8 mouse cellular contexts compared by ENCODE assay signal in the genomic region with DNA sequence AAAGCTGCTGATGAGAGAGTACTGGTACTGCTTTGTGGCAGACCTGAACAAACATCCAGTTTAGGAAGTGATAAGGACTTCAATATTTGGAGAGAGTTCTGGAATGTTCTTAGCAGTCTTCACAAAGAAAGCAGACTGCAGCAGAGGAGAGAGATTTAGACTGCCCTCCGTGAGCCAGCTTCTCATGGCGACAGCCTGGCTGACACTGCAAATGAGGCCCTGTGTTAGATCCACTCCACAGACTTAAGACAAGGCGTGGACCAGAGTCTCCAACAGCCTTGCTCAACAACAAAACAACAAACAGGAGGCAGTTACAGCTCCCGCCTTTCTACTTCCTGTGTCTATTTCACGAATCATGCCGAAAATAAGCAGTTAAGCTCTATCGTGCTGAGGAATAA.
A peak's percentile ranks its signal among the peaks of the same experiment; 100 is the strongest.
DNase-seq lines count a peak whose midpoint lies in the region; ATAC-seq and TF ChIP-seq lines count a peak whose summit lies in the region.

No protein-coding gene starts in this region.

- H3K36me3 ChIP-seq in kidney, postnatal 0 days (ENCODE audit: insufficient read depth, low read length), result no peaks in the 10 kb centered on the region
- no peaks in the 10 kb centered on the region for H3K36me3 ChIP-seq in forebrain, embryonic 10.5 days (replicated peaks)
- no peaks in the 10 kb centered on the region for H3K36me3 ChIP-seq in intestine, embryonic 14.5 days (ENCODE audit: control insufficient read depth, insufficient read depth, low read length)
- no peaks in the 10 kb centered on the region for H3K36me3 ChIP-seq in midbrain, embryonic 15.5 days (replicated peaks)

- no peaks in the 10 kb centered on the region for H3K27me3 ChIP-seq in kidney, postnatal 0 days (ENCODE audit: insufficient read depth, low read length)
- no peaks in the 10 kb centered on the region for H3K27me3 ChIP-seq in forebrain, embryonic 10.5 days (ENCODE audit: poor library complexity, severe bottlenecking)
- H3K27me3 ChIP-seq in intestine, embryonic 14.5 days (replicated peaks; ENCODE audit: control insufficient read depth, insufficient read depth, low read length), result no peaks in the 10 kb centered on the region
- no peaks in the 10 kb centered on the region for H3K27me3 ChIP-seq in midbrain, embryonic 15.5 days (replicated peaks)

- no peak for TF ChIP-seq CTCF in kidney, postnatal 0 days (IDR thresholded peaks at IDR 0.05; ENCODE audit: low read depth)

- H3K27ac ChIP-seq in kidney, postnatal 0 days, result no peak overlapping the region
- H3K27ac ChIP-seq in forebrain, embryonic 10.5 days, result peak overlapping the region; percentile 87
- no peak overlapping the region for H3K27ac ChIP-seq in intestine, embryonic 14.5 days (ENCODE audit: low read depth)
- peak overlapping the region; percentile 75 for H3K27ac ChIP-seq in midbrain, embryonic 15.5 days

- peak overlapping the region; percentile 50; the same call in 1 of the 2 replicates for H3K9ac ChIP-seq in kidney, postnatal 0 days (ENCODE audit: low read depth, low read length)
- peak overlapping the region; percentile 31; the same call in 1 of the 2 replicates for H3K9ac ChIP-seq in intestine, embryonic 14.5 days (ENCODE audit: low read length)
- 0 out of 2 replicates have a peak overlapping the region, but pooled peaks have one; percentile 4 for H3K9ac ChIP-seq in midbrain, embryonic 15.5 days

- H3K4me3 ChIP-seq in kidney, postnatal 0 days (replicated peaks; ENCODE audit: low read depth, low read length), result peak overlapping the region; percentile 26; the same call in 1 of the 2 replicates
- 0 out of 2 replicates have a peak overlapping the region, but pooled peaks have one; percentile 45 for H3K4me3 ChIP-seq in forebrain, embryonic 10.5 days
- H3K4me3 ChIP-seq in intestine, embryonic 14.5 days (ENCODE audit: low read depth, low read length), result no peak overlapping the region; the same call in 1 of the 2 replicates
- H3K4me3 ChIP-seq in midbrain, embryonic 15.5 days, result no peak overlapping the region

- DNase-seq in kidney, postnatal 0 days (ENCODE audit: low spot score), result no peak
- DNase-seq in kidney, postnatal 14 days, result no peak
- no peak for DNase-seq in forebrain, embryonic 10.5 days (ENCODE audit: extremely low spot score, low spot score)
- no peak for DNase-seq in intestine, embryonic 14.5 days (ENCODE audit: low spot score)
- no peak for DNase-seq in cerebellum, adult 9-10 months
- no peak for DNase-seq in testis, postnatal 10 days (ENCODE audit: low spot score)

- H3K4me2 ChIP-seq in kidney, postnatal 0 days (ENCODE audit: low read length), result peak overlapping the region; percentile 59
- peak overlapping the region; percentile 56 for H3K4me2 ChIP-seq in intestine, embryonic 14.5 days (ENCODE audit: low read length)
- peak overlapping the region; percentile 58 for H3K4me2 ChIP-seq in midbrain, embryonic 15.5 days

- WGBS in kidney, postnatal 0 days, result 45% methylated on average over 7 of the region's 7 CpGs
- 69% methylated on average over 7 of the region's 7 CpGs for WGBS in forebrain, embryonic 10.5 days
- 52% methylated on average over 7 of the region's 7 CpGs for WGBS in intestine, embryonic 14.5 days
- 52% methylated on average over 7 of the region's 7 CpGs for WGBS in midbrain, embryonic 15.5 days

- H3K9me3 ChIP-seq in kidney, postnatal 0 days (replicated peaks; ENCODE audit: low read length), result no peaks in the 10 kb centered on the region
- no peaks in the 10 kb centered on the region; the same call in 1 of the 2 replicates for H3K9me3 ChIP-seq in forebrain, embryonic 10.5 days
- no peaks in the 10 kb centered on the region for H3K9me3 ChIP-seq in intestine, embryonic 14.5 days (ENCODE audit: control insufficient read depth, low read length)
- no peaks in the 10 kb centered on the region for H3K9me3 ChIP-seq in midbrain, embryonic 15.5 days

- ATAC-seq in kidney, postnatal 0 days (replicated peaks; ENCODE audit: low FRiP score, low read depth), result no peak
- peak; percentile 28; the same call in 1 of the 2 replicates for ATAC-seq in intestine, embryonic 14.5 days (replicated peaks; ENCODE audit: low FRiP score, low TSS enrichment, low read depth)
- ATAC-seq in midbrain, embryonic 15.5 days (replicated peaks), result peak; percentile 51
- no peak for ATAC-seq in activated CD4-positive, CD25-positive, alpha-beta regulatory T cell, adult 4 months

- H3K4me1 ChIP-seq in kidney, postnatal 0 days (replicated peaks; ENCODE audit: insufficient read depth, low read length), result peaks cover 5% of the 10 kb centered on the region
- peaks cover 14% of the 10 kb centered on the region for H3K4me1 ChIP-seq in forebrain, embryonic 10.5 days
- peaks cover 4% of the 10 kb centered on the region for H3K4me1 ChIP-seq in intestine, embryonic 14.5 days (replicated peaks; ENCODE audit: control insufficient read depth, insufficient read depth, low read length)
- peaks cover 10% of the 10 kb centered on the region for H3K4me1 ChIP-seq in midbrain, embryonic 15.5 days

Comparison
In these comparisons a context has a peak if more than half of its experiments do, and no peak if none do; other contexts are left out.
1. ATAC-seq: peak in intestine, embryonic 14.5 days (single experiment) and midbrain, embryonic 15.5 days (single experiment); none in kidney, postnatal 0 days (single experiment) and activated CD4-positive, CD25-positive, alpha-beta regulatory T cell, adult 4 months (single experiment).
2. H3K27ac ChIP-seq: peak in forebrain, embryonic 10.5 days (single experiment) and midbrain, embryonic 15.5 days (single experiment); none in kidney, postnatal 0 days (single experiment) and intestine, embryonic 14.5 days (single experiment).
3. H3K4me3 ChIP-seq: peak in kidney, postnatal 0 days (single experiment) and forebrain, embryonic 10.5 days (single experiment); none in intestine, embryonic 14.5 days (single experiment) and midbrain, embryonic 15.5 days (single experiment).
4. Peak in every context shown above with its lines, with median percentiles within 50 percentile points of each other: H3K4me2 ChIP-seq and H3K9ac ChIP-seq.